Mouse (Mus musculus): ENCODE measurements around the gene Plk2. TPM values are rescaled to one million over a fixed set of nuclear protein-coding genes. Genes with fewer than 3 reads are reported as not detected.
"Not testable (repeated sequence)": the region's sequence is repeated elsewhere in the genome, so short reads cannot be mapped to it uniquely, and the experiment has no call there.

Gene Plk2
- polyA plus RNA-seq (2015; fragmentation: Nextera tagmentation; extraction: Ambion mirVana) = 257 and 260 TPM in 2 replicates

DNA sequence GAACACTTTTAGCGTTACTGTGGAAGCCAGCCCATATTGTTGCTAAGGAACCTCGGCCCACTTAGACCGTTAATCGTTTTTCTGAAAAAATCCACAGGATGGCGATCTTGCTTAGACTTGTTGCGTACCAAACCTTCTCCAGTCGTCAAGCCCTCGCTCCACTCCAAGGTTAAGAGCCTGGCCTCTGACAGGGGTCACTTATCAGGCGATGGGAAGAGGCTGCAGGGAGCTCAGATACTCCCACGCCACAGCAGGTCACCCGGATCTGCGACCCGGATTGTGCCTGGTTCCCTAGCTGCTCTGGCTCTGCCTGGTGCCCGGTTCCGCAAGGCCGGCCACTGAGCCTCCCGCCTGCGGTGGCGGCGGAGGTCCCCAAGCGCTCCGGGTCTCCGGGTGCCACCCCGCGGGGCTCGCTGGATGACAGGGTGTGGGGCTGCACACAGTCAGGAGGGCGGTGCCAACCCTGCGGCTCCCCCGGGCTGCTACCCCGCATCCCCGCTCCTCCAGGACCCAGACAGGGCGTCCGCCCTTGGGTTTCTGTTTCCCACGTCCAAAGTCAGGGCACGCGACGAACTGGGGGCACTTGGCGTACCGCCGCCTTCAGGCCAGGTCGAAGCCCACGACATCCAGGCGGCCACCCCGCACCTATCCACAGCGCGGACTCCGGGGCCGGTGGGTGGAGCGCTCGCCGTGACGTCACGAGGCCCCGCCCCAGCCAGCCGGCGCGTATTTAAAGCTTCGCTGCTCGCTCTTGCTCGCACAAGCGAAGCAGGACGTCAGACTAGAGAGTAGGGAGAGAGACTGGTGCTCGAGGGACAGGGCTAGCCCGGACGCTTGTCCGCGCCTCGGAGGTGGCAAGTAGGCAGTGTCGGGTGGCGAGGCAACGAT is at the start of gene Plk2:
Gene Plk2 (plus strand): TSS at position 756 of the 888 bp plus-strand sequence.
- Histone ChIP-seq H3K4me2 (peak within 1 kb of the TSS; percentile 85), H3K9me3 (no peaks in the 10 kb centered on the region), H3K27ac (peak within 1 kb of the TSS; percentile 93), H3K27me3 (no peaks in the 10 kb centered on the region), H3K36me3 (peaks cover 21% of the 10 kb centered on the region), H3K4me3 (peak within 1 kb of the TSS; percentile 83), H3K9ac (peak within 1 kb of the TSS; percentile 91), H3K4me1 (peaks cover 20% of the 10 kb centered on the region)
- ATAC-seq (ENCODE audit: borderline replicate concordance, extremely low read depth, low FRiP score, low TSS enrichment) = peak; percentile 96
- under 1% methylated on average over 71 of the region's 71 CpGs for WGBS

DNA sequence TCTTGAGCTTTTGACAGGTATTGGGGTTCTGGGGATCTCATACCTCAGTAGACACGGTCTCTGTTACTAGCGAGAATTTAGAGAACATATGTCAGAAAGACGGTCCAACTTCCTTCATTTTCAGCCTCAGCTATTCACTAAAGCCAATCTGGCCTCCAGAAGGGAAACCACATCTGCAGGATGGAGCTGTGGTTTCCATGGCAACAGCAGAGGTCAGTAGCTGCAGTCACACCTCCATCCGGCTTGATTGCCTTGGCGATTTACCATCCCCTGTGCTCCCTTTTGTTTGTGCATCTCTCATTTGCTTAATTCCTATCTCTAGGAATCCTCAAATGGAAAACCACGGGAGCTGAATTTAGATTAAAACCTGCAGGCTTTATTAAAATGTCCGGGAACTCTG is 48.1 kb upstream of the Plk2 start:
- 50% methylated on average over 7 of the region's 7 CpGs for WGBS
- ATAC-seq (ENCODE audit: borderline replicate concordance, extremely low read depth, low FRiP score, low TSS enrichment) = no peak
- H3K4me1 ChIP-seq = no peaks in the 10 kb centered on the region
- H3K9ac ChIP-seq = no peak overlapping the region
- H3K4me3 ChIP-seq = no peak overlapping the region
- no peak overlapping the region for H3K27ac ChIP-seq
- H3K9me3 ChIP-seq = no peaks in the 10 kb centered on the region
- no peaks in the 10 kb centered on the region for H3K27me3 ChIP-seq
- H3K36me3 ChIP-seq = no peaks in the 10 kb centered on the region
- no peak overlapping the region for H3K4me2 ChIP-seq

DNA sequence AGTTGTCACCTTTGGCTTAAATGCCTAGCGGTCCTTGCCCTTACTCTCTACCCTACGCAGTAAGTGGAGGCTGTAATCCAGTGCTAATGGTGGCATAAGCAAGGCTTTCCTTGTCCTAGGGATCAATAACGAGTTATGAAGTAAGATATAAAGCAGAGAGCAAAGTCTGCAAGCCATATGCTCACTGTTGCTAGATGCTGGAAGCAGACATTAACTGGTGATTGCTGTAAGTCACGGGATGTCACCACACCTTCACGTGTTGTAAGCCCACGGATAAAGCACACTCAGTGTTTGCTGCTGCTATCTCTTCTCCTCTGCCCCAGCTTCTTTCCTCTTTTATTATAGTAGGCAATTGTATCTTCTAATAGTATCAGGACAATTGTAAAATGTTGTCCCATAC is 43.8 kb upstream of the Plk2 start:
- 79% methylated on average over 6 of the region's 6 CpGs for WGBS
- ATAC-seq (ENCODE audit: borderline replicate concordance, extremely low read depth, low FRiP score, low TSS enrichment) = no peak
- no peaks in the 10 kb centered on the region for H3K4me1 ChIP-seq
- H3K9me3 ChIP-seq = no peaks in the 10 kb centered on the region
- no peak overlapping the region for H3K4me3 ChIP-seq
- H3K9ac ChIP-seq = no peak overlapping the region
- H3K27ac ChIP-seq = no peak overlapping the region
- no peaks in the 10 kb centered on the region for H3K36me3 ChIP-seq
- no peak overlapping the region for H3K4me2 ChIP-seq
- no peaks in the 10 kb centered on the region for H3K27me3 ChIP-seq

DNA sequence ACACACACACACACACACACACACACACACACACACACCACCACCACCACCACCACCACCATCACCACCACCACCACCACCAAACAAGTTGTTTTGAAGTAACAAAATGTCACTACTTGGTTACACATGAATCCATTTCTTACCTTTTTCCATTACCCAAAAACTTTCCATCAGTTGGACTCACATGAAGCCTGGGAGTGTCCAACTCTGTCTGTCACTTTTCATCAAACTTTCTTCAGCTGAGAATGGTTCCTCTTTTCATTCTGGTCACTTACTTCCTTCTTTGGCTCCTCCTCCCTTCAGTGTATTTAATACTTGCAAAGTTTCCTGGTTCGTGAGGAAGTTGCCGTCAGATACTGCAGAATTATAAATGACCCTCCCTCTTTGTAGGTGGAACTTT is 37.9 kb upstream of the Plk2 start, which contains the start of gene Gapt:
Gene Gapt (minus strand): TSS at position 259 of the 400 bp plus-strand sequence.
- no peaks in the 10 kb centered on the region for H3K4me1 ChIP-seq
- no peaks in the 10 kb centered on the region for H3K27me3 ChIP-seq
- WGBS = 63% methylated on average over 2 of the region's 2 CpGs
- no peak within 1 kb of the TSS for H3K4me2 ChIP-seq
- no peak within 1 kb of the TSS for H3K9ac ChIP-seq
- ATAC-seq (ENCODE audit: borderline replicate concordance, extremely low read depth, low FRiP score, low TSS enrichment) = no peak
- no peak within 1 kb of the TSS for H3K27ac ChIP-seq
- no peak within 1 kb of the TSS for H3K4me3 ChIP-seq
- no peaks in the 10 kb centered on the region for H3K9me3 ChIP-seq
- no peaks in the 10 kb centered on the region for H3K36me3 ChIP-seq

DNA sequence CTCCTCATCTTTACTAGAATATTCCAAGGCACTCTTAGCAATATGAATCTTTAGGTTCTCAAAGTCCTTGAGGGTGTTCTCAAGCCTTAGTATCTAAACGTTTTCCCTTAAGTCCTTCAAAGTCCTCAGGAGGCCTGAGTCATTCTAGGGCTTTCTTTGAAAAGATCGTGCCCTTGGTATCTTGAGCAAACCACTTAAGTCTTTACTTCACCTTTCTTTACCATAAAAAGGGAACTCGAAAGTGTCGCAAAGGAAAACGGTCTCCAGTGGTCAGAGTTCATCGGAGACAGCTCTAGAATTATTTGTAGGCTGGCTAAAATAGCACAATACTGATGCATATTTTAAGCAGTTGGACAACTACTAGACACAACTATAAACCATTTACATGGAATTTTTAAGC is 31.1 kb upstream of the Plk2 start:
- ATAC-seq (ENCODE audit: borderline replicate concordance, extremely low read depth, low FRiP score, low TSS enrichment) = no peak
- Histone ChIP-seq H3K9ac (no peak overlapping the region), H3K4me1 (no peaks in the 10 kb centered on the region), H3K4me3 (no peak overlapping the region), H3K27me3 (no peaks in the 10 kb centered on the region), H3K9me3 (no peaks in the 10 kb centered on the region), H3K36me3 (no peaks in the 10 kb centered on the region), H3K27ac (no peak overlapping the region), H3K4me2 (no peak overlapping the region)
- 53% methylated on average over 6 of the region's 6 CpGs for WGBS

DNA sequence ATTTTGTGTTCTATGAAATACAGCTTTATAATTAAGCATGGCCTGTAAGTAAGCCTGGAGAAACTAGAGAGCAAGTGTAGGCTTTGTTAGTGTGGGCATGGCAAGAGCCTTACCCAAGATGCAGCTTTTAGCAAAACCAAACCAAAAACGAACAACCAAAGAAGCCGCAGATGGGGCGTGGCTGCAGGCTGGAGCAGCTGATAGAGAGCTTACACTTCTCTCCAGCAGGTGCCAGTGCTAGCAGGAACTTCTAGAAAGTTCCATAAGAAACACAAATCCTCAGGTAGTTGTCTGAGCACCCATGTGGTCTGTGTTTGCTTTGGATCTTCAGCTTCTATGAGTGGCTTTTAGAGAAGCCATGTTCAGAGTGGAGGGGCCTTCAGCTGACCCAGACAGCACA is 28.4 kb upstream of the Plk2 start:
- Histone ChIP-seq H3K27me3 (no peaks in the 10 kb centered on the region), H3K4me3 (no peak overlapping the region)
- no peak for ATAC-seq (ENCODE audit: borderline replicate concordance, extremely low read depth, low FRiP score, low TSS enrichment)

DNA sequence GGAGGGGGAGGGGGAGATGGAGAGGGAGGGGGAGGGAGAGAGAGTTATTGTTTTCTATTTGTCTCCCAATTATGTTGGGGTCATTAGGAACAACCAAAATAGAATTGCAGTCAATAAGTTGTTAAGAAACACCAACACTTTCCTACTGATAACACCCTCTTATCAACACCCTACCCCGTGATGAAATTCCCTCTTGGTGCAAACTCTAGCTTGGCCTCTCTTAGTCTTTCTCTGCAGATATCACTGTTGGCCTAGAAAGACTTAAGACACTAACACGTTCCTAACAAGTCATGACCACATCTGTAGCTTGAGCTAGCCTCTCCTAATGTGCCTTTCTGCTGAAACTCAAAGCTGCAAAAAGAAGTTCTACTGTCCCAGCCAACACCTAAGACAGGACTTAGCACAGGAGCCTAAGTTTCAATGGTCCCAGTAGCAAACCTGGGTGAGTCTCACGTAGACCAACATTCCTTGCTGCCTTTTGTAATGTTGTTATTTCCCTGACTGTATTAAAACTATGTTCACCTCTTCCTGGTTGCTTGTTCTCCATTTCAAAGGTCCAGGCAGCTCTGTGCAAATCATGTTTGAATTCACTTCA is 26.8 kb upstream of the Plk2 start:
- H3K4me2 ChIP-seq = no peak overlapping the region
- H3K9me3 ChIP-seq = no peaks in the 10 kb centered on the region
- H3K9ac ChIP-seq = no peak overlapping the region
- no peaks in the 10 kb centered on the region for H3K36me3 ChIP-seq
- no peaks in the 10 kb centered on the region for H3K4me1 ChIP-seq
- H3K27me3 ChIP-seq = no peaks in the 10 kb centered on the region
- H3K4me3 ChIP-seq = no peak overlapping the region
- 79% methylated on average over 3 of the region's 3 CpGs for WGBS
- no peak for ATAC-seq (ENCODE audit: borderline replicate concordance, extremely low read depth, low FRiP score, low TSS enrichment)
- no peak overlapping the region for H3K27ac ChIP-seq

More for the DNA sequence above, 28.4 kb upstream of the Plk2 start:
- no peaks in the 10 kb centered on the region for H3K36me3 ChIP-seq
- no peaks in the 10 kb centered on the region for H3K4me1 ChIP-seq
- H3K9me3 ChIP-seq = no peaks in the 10 kb centered on the region
- no peak overlapping the region for H3K9ac ChIP-seq
- no peak overlapping the region for H3K4me2 ChIP-seq
- no peak overlapping the region for H3K27ac ChIP-seq
- WGBS = 83% methylated on average over 3 of the region's 3 CpGs

DNA sequence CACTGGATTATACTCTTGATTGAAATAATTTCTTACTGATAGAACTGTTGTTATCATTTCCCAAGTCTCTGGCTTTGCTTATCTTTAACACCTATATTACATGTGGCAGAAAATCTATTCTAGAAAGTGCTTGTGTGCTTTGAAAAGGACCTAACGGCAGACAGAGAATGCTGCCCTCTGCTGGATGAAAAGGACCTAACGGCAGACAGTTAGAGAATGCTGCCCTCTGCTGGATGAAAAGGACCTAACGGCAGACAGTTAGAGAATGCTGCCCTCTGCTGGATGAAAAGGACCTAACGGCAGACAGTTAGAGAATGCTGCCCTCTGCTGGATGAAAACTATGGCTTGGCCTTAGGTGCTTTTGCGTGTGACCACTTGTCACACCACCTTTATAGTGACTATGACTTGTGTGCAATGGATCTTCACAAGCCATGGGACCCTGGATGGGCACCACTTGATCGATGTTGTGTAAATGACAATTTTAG is 26.2 kb upstream of the Plk2 start:
- WGBS = 49% methylated on average over 6 of the region's 6 CpGs
- H3K27me3 ChIP-seq; H3K9me3 ChIP-seq; H3K4me2 ChIP-seq; ATAC-seq (ENCODE audit: borderline replicate concordance, extremely low read depth, low FRiP score, low TSS enrichment); H3K4me3 ChIP-seq; H3K36me3 ChIP-seq; H3K9ac ChIP-seq; H3K4me1 ChIP-seq; H3K27ac ChIP-seq: not testable (repeated sequence)

DNA sequence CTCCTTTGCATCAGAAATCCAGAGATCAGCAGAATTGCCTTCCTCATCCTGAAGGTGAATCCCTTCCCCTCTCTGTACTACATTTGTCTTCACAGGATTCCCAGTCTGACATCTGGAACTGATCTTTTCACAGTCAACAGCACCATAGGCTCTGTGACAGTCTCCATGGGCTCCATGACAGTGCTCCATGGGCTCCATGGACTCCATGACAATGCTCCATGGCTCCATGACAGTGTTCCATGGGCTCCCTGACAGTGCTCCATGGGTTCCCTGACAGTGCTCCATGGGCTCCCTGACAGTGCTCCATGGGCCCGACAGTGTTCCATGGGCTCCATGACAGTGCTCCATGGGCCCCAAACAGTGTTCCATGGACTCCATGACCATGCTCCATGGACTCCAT is 25.2 kb upstream of the Plk2 start:
- 86% methylated on average over 1 of the region's 1 CpGs for WGBS
- ATAC-seq (ENCODE audit: borderline replicate concordance, extremely low read depth, low FRiP score, low TSS enrichment) = no peak
- no peak overlapping the region for H3K4me3 ChIP-seq

DNA sequence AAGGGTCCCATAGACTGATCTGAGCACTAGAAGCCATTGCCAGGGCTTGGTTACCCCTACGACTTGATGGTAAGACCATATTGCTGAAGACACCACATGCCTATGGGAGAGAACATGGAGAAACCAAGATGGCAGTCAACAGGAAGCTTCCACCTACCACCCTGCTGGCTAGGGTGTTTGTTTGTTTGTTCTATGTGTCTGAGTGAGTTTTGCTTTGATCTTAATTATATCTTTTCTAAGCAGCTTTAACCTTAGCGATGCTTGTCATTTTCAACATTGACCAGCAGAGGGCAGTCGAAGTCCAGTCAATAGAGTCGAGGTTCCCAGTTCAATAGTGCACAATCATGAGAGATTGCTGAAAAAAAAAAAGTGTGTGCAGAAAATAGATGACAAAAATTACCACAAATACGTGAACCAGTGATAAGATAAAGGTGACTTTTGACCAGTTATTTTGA is 12.4 kb upstream of the Plk2 start:
- H3K4me2 ChIP-seq = no peak overlapping the region
- no peak for ATAC-seq (ENCODE audit: borderline replicate concordance, extremely low read depth, low FRiP score, low TSS enrichment)
- H3K9me3 ChIP-seq = no peaks in the 10 kb centered on the region
- H3K9ac ChIP-seq = no peak overlapping the region
- H3K27me3 ChIP-seq = no peaks in the 10 kb centered on the region
- H3K4me1 ChIP-seq = no peaks in the 10 kb centered on the region; the same call in 1 of the 2 replicates
- 19% methylated on average over 5 of the region's 5 CpGs for WGBS
- H3K36me3 ChIP-seq = no peaks in the 10 kb centered on the region
- H3K4me3 ChIP-seq = no peak overlapping the region
- no peak overlapping the region for H3K27ac ChIP-seq

More for the DNA sequence above, 25.2 kb upstream of the Plk2 start:
- H3K4me2 ChIP-seq = no peak overlapping the region
- H3K27ac ChIP-seq = no peak overlapping the region
- H3K4me1 ChIP-seq = no peaks in the 10 kb centered on the region
- H3K36me3 ChIP-seq = no peaks in the 10 kb centered on the region
- no peak overlapping the region for H3K9ac ChIP-seq
- no peaks in the 10 kb centered on the region for H3K9me3 ChIP-seq
- no peaks in the 10 kb centered on the region for H3K27me3 ChIP-seq

DNA sequence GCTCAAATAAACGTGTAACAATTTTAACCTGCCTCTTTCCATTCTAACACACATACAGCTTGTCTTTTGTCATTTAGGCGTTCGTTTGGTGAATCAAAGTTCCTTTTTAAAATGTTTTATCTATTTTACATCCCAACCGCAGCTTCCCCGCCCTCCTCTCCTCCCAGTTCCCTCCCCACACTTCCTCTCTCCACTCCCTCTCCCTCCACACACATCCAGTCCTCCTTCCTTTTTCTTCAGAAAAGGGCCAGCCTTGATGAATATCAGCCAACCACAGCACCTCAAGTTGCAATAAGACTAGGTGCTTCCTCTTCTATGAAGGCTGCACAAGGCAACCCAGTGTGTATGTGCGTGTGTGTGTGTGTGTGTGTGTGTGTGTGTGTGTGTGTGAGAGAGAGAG is 10.3 kb upstream of the Plk2 start:
- Histone ChIP-seq H3K4me3 (no peak overlapping the region), H3K4me2 (no peak overlapping the region), H3K4me1 (no peaks in the 10 kb centered on the region; the same call in 1 of the 2 replicates), H3K27ac (no peak overlapping the region), H3K36me3 (no peaks in the 10 kb centered on the region), H3K9ac (no peak overlapping the region), H3K27me3 (no peaks in the 10 kb centered on the region), H3K9me3 (no peaks in the 10 kb centered on the region)
- 54% methylated on average over 6 of the region's 6 CpGs for WGBS
- no peak for ATAC-seq (ENCODE audit: borderline replicate concordance, extremely low read depth, low FRiP score, low TSS enrichment)

DNA sequence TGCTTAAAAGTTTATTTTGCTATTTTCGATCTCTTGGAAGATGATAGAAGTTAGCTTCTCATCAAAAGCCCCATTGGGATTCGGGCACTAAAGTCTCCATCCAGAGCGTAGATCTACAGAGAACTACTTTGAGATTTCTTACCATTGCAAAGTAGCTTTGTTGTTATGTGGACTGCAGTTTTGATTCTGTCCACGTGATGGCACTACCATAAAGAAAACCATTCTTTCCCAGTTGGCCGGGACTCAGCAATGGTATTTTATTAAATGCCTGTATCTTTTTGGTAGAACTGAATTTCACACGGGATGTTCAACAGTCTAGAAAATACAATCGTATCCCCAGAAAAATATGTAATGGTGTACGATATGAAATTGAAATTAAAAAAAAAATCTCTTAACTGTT is 2.6 kb upstream of the Plk2 start:
- H3K4me3 ChIP-seq = no peak overlapping the region
- ATAC-seq (ENCODE audit: borderline replicate concordance, extremely low read depth, low FRiP score, low TSS enrichment) = no peak
- H3K4me2 ChIP-seq = no peak overlapping the region
- H3K4me1 ChIP-seq = peaks cover 3% of the 10 kb centered on the region; the same call in 1 of the 2 replicates
- no peaks in the 10 kb centered on the region for H3K27me3 ChIP-seq
- no peak overlapping the region for H3K9ac ChIP-seq
- 14% methylated on average over 8 of the region's 8 CpGs for whole genome bisulfite sequencing
- H3K36me3 ChIP-seq = no peaks in the 10 kb centered on the region
- no peak overlapping the region for H3K27ac ChIP-seq
- no peaks in the 10 kb centered on the region for H3K9me3 ChIP-seq

Data from lung, embryonic 15.5 days (tissue).